In the genomic region with DNA sequence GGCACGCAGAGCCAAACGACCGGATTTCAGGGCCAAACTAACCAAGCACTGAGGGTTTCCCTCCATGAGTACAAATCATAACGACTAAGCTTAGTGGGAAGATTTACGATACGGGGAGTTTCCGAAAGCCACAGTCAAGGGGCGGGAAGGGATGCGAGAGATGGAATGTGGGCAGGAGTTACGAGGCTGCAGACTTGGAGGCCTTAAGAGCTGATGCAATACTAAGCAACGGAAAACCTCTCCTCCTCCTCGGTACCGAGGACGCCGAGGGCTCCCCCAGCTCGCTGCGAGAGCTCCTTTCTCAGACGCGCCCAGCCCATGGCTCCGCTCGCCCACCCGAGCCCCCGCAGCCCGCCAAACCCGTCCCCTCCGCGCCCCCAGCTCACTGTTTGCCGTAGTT, we compare ENCODE assay signal across 8 mouse cellular contexts. TPM values are rescaled to one million over a fixed set of nuclear protein-coding genes. Genes with fewer than 3 reads are reported as not detected.
DNase-seq lines count a peak whose midpoint lies in the region; ATAC-seq and TF ChIP-seq lines count a peak whose summit lies in the region.

No protein-coding gene starts in this region.

- H3K9me3 ChIP-seq in heart, embryonic 12.5 days (replicated peaks) = no peaks in the 10 kb centered on the region
- no peaks in the 10 kb centered on the region for H3K9me3 ChIP-seq in ES-Bruce4 (replicated peaks; ENCODE audit: control insufficient read depth, insufficient read depth, low read length, poor library complexity, severe bottlenecking)
- no peaks in the 10 kb centered on the region for H3K9me3 ChIP-seq in embryonic facial prominence, embryonic 12.5 days
- no peaks in the 10 kb centered on the region for H3K9me3 ChIP-seq in intestine, embryonic 15.5 days
- no peaks in the 10 kb centered on the region for H3K9me3 ChIP-seq in midbrain, embryonic 12.5 days

- peak overlapping the region; percentile 82 for H3K4me2 ChIP-seq in heart, embryonic 12.5 days
- peak overlapping the region; percentile 59 for H3K4me2 ChIP-seq in embryonic facial prominence, embryonic 12.5 days (replicated peaks)
- H3K4me2 ChIP-seq in intestine, embryonic 15.5 days (replicated peaks) = peak overlapping the region; percentile 59
- peak overlapping the region; percentile 70 for H3K4me2 ChIP-seq in midbrain, embryonic 12.5 days (replicated peaks)

- intact Hi-C loops in heart, postnatal 10 days (cut with DNase I) = no loop called here

- no peak for TF ChIP-seq POLR2A in ES-Bruce4 (IDR thresholded peaks at IDR 0.05; ENCODE audit: insufficient read depth, low read length)

- peak overlapping the region; percentile 77 for H3K27ac ChIP-seq in heart, embryonic 12.5 days (ENCODE audit: poor library complexity, severe bottlenecking)
- H3K27ac ChIP-seq in ES-Bruce4 (ENCODE audit: insufficient read depth, low read length) = no peak overlapping the region
- peak overlapping the region; percentile 46 for H3K27ac ChIP-seq in embryonic facial prominence, embryonic 12.5 days
- peak overlapping the region; percentile 87 for H3K27ac ChIP-seq in intestine, embryonic 15.5 days
- H3K27ac ChIP-seq in midbrain, embryonic 12.5 days (replicated peaks) = peak overlapping the region; percentile 67

- TF ChIP-seq EP300 in ES-Bruce4 (IDR thresholded peaks at IDR 0.05; ENCODE audit: insufficient read depth, low read depth, low read length) = no peak

- no peak for TF ChIP-seq CTCF in ES-Bruce4 (IDR thresholded peaks at IDR 0.05; ENCODE audit: low read depth, low read length)

- H3K27me3 ChIP-seq in heart, embryonic 12.5 days (replicated peaks) = no peaks in the 10 kb centered on the region
- no peaks in the 10 kb centered on the region for H3K27me3 ChIP-seq in ES-Bruce4 (ENCODE audit: control insufficient read depth, insufficient read depth, low read length, poor library complexity, severe bottlenecking)
- H3K27me3 ChIP-seq in embryonic facial prominence, embryonic 12.5 days = no peaks in the 10 kb centered on the region
- no peaks in the 10 kb centered on the region for H3K27me3 ChIP-seq in intestine, embryonic 15.5 days (replicated peaks)
- H3K27me3 ChIP-seq in midbrain, embryonic 12.5 days = no peaks in the 10 kb centered on the region

- peak overlapping the region; percentile 81 for H3K9ac ChIP-seq in heart, embryonic 12.5 days
- peak overlapping the region; percentile 86 for H3K9ac ChIP-seq in ES-Bruce4 (ENCODE audit: low read depth, poor library complexity, severe bottlenecking)
- H3K9ac ChIP-seq in embryonic facial prominence, embryonic 12.5 days = peak overlapping the region; percentile 76
- H3K9ac ChIP-seq in intestine, embryonic 15.5 days = peak overlapping the region; percentile 86
- peak overlapping the region; percentile 82 for H3K9ac ChIP-seq in midbrain, embryonic 12.5 days (replicated peaks)

- peaks cover 41% of the 10 kb centered on the region for H3K36me3 ChIP-seq in heart, embryonic 12.5 days
- H3K36me3 ChIP-seq in ES-Bruce4 (ENCODE audit: control insufficient read depth, insufficient read depth, low read length, poor library complexity, severe bottlenecking) = peaks cover 40% of the 10 kb centered on the region
- peaks cover 37% of the 10 kb centered on the region for H3K36me3 ChIP-seq in embryonic facial prominence, embryonic 12.5 days
- peaks cover 19% of the 10 kb centered on the region for H3K36me3 ChIP-seq in intestine, embryonic 15.5 days
- H3K36me3 ChIP-seq in midbrain, embryonic 12.5 days = peaks cover 38% of the 10 kb centered on the region

- 0 out of 2 replicates have a peak, but pooled peaks cover 5% of the 10 kb centered on the region for H3K4me1 ChIP-seq in heart, embryonic 12.5 days (replicated peaks)
- no peaks in the 10 kb centered on the region for H3K4me1 ChIP-seq in ES-Bruce4 (ENCODE audit: control insufficient read depth, insufficient read depth, low read length)
- H3K4me1 ChIP-seq in embryonic facial prominence, embryonic 12.5 days = peaks cover 6% of the 10 kb centered on the region
- H3K4me1 ChIP-seq in intestine, embryonic 15.5 days (replicated peaks) = peaks cover 4% of the 10 kb centered on the region; the same call in 1 of the 2 replicates
- peaks cover 6% of the 10 kb centered on the region for H3K4me1 ChIP-seq in midbrain, embryonic 12.5 days

- no peak for DNase-seq in heart, postnatal 10 days
- DNase-seq in natural killer cell, adult 2 months (ENCODE audit: low spot score in 2 of 2) = no peak
- DNase-seq in spleen, postnatal 4 days (ENCODE audit: low spot score in 2 of 2) = no peak

- peak; percentile 54 for ATAC-seq in heart, embryonic 12.5 days (ENCODE audit: insufficient number of reproducible peaks, low FRiP score)
- ATAC-seq in embryonic facial prominence, embryonic 12.5 days (ENCODE audit: insufficient number of reproducible peaks, insufficient read depth, low FRiP score, low TSS enrichment) = peak; percentile 2; the same call in 1 of the 2 replicates
- ATAC-seq in intestine, embryonic 15.5 days = peak; percentile 42
- ATAC-seq in midbrain, embryonic 12.5 days (ENCODE audit: low FRiP score, low read depth) = no peak

- under 1% methylated on average over 28 of the region's 28 CpGs for WGBS in heart, embryonic 12.5 days
- WGBS in embryonic facial prominence, embryonic 12.5 days = 1% methylated on average over 26 of the region's 28 CpGs
- WGBS in intestine, embryonic 15.5 days = under 1% methylated on average over 28 of the region's 28 CpGs
- under 1% methylated on average over 28 of the region's 28 CpGs for WGBS in midbrain, embryonic 12.5 days

- peak overlapping the region; percentile 71 for H3K4me3 ChIP-seq in heart, embryonic 12.5 days
- peak overlapping the region; percentile 96 for H3K4me3 ChIP-seq in ES-Bruce4 (ENCODE audit: low read depth, low read length)
- peak overlapping the region; percentile 84 for H3K4me3 ChIP-seq in embryonic facial prominence, embryonic 12.5 days
- peak overlapping the region; percentile 98 for H3K4me3 ChIP-seq in intestine, embryonic 15.5 days (replicated peaks)
- H3K4me3 ChIP-seq in midbrain, embryonic 12.5 days = peak overlapping the region; percentile 99

RNA-seq across cellular contexts. Expression of a gene that starts 0.5 kb away (rescaled TPM):
- polyA plus RNA-seq in heart, embryonic 12.5 days (2016; fragmentation: Nextera tagmentation; extraction: Ambion mirVana) = 148 and 151 TPM in 2 replicates
- total RNA-seq in heart, postnatal 10 days (2021) = 100 to 1,000 TPM; 149 to 159 TPM
- 348 and 363 TPM in 2 replicates for polyA plus RNA-seq in ES-Bruce4 (2011; ENCODE audit: insufficient read depth, insufficient read length, low read depth, missing spikeins)
- 186 and 200 TPM in 2 replicates for polyA plus RNA-seq in embryonic facial prominence, embryonic 12.5 days (2016; fragmentation: Nextera tagmentation; extraction: Ambion mirVana)
- polyA plus RNA-seq in intestine, embryonic 15.5 days (2015; fragmentation: Nextera tagmentation; extraction: Ambion mirVana) = 190 and 217 TPM in 2 replicates
- polyA plus RNA-seq in midbrain, embryonic 12.5 days (2016; fragmentation: Nextera tagmentation; extraction: Ambion mirVana) = 200 and 222 TPM in 2 replicates

RNA-seq across cellular contexts. Expression of a gene that starts 19.0 kb away (rescaled TPM):
- polyA plus RNA-seq in heart, embryonic 12.5 days (2016; fragmentation: Nextera tagmentation; extraction: Ambion mirVana) = 0.27 and 0.40 TPM in 2 replicates
- total RNA-seq in heart, postnatal 10 days (2021) = under 1 TPM; 0.69 to 0.81 TPM
- polyA plus RNA-seq in ES-Bruce4 (2011; ENCODE audit: insufficient read depth, insufficient read length, low read depth, missing spikeins) = 2.0 and 2.4 TPM in 2 replicates
- polyA plus RNA-seq in embryonic facial prominence, embryonic 12.5 days (2016; fragmentation: Nextera tagmentation; extraction: Ambion mirVana) = 0.59 and 0.96 TPM in 2 replicates
- polyA plus RNA-seq in intestine, embryonic 15.5 days (2015; fragmentation: Nextera tagmentation; extraction: Ambion mirVana) = 0.75 and 1.8 TPM in 2 replicates
- 0.27 and 0.63 TPM in 2 replicates for polyA plus RNA-seq in midbrain, embryonic 12.5 days (2016; fragmentation: Nextera tagmentation; extraction: Ambion mirVana)

RNA-seq across cellular contexts. Expression of a gene that starts 19.9 kb away (rescaled TPM):
- polyA plus RNA-seq in heart, embryonic 12.5 days (2016; fragmentation: Nextera tagmentation; extraction: Ambion mirVana) = 20.0 and 24.5 TPM in 2 replicates
- 10 to 100 TPM; 14.7 to 16.6 TPM for total RNA-seq in heart, postnatal 10 days (2021)
- 44.9 and 52.5 TPM in 2 replicates for polyA plus RNA-seq in ES-Bruce4 (2011; ENCODE audit: insufficient read depth, insufficient read length, low read depth, missing spikeins)
- polyA plus RNA-seq in embryonic facial prominence, embryonic 12.5 days (2016; fragmentation: Nextera tagmentation; extraction: Ambion mirVana) = 33.3 and 34.4 TPM in 2 replicates
- polyA plus RNA-seq in intestine, embryonic 15.5 days (2015; fragmentation: Nextera tagmentation; extraction: Ambion mirVana) = 34.4 and 34.9 TPM in 2 replicates
- 26.1 and 29.2 TPM in 2 replicates for polyA plus RNA-seq in midbrain, embryonic 12.5 days (2016; fragmentation: Nextera tagmentation; extraction: Ambion mirVana)

RNA-seq across cellular contexts. Expression of a gene that starts 29.0 kb away (rescaled TPM):
- not detected in 2 replicates for polyA plus RNA-seq in heart, embryonic 12.5 days (2016; fragmentation: Nextera tagmentation; extraction: Ambion mirVana)
- not detected for total RNA-seq in heart, postnatal 10 days (2021)
- not detected in 2 replicates for polyA plus RNA-seq in ES-Bruce4 (2011; ENCODE audit: insufficient read depth, insufficient read length, low read depth, missing spikeins)
- polyA plus RNA-seq in embryonic facial prominence, embryonic 12.5 days (2016; fragmentation: Nextera tagmentation; extraction: Ambion mirVana) = not detected in 2 replicates
- not detected in 2 replicates for polyA plus RNA-seq in intestine, embryonic 15.5 days (2015; fragmentation: Nextera tagmentation; extraction: Ambion mirVana)
- not detected in 2 replicates for polyA plus RNA-seq in midbrain, embryonic 12.5 days (2016; fragmentation: Nextera tagmentation; extraction: Ambion mirVana)
